Mouse (Mus musculus): Measurements from ENCODE around the gene Wfdc2. TPM values are rescaled to one million over a fixed set of nuclear protein-coding genes. Genes with fewer than 3 reads are reported as not detected.
"Not testable (repeated sequence)": the region's sequence is repeated elsewhere in the genome, so short reads cannot be mapped to it uniquely, and the experiment has no call there.

Gene Wfdc2
- polyA plus RNA-seq, 1 experiment from 2014 or later, result 22.9 TPM

DNA sequence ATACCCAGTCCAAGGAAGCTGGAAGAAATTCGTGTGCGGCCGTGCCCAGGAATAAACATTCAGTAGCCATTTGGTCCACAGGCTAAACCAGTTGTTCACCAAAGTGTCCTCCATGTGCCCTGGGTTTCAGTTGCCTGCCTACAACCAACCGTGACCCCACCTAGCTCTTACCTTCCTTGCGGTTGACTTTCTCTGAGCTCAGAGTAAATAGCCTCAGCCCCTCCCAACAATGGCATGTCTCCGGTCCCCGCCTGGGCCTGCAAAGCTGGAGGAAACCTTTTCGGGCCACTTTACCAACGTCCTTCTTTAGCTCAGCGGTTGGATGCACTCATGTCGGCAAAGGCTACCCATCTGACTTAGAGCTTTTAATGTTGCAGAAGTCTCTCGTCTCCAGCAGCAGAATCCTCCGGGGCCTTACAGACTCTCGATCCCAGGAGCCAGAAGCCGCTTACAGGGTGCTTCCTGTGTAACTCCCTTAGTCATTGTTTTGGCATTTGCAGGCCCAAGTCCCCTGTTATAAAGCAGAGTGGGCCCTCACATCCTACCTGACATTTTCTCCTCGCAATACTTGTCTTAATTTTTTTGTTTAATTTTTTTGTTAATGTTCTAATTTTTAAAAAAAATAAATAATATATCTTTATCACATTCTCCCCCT lies 3.1 kb upstream of the Wfdc2 start:
- ATAC-seq (ENCODE audit: low FRiP score), result no peak
- Histone ChIP-seq H3K9me3 (ENCODE audit: control insufficient read depth, low read length) (no peaks in the 10 kb centered on the region), H3K9ac (ENCODE audit: low read depth, low read length) (no peak overlapping the region), H3K27ac (ENCODE audit: low read depth, low read length) (no peak overlapping the region), H3K4me2 (replicated peaks; ENCODE audit: low read depth, low read length) (no peak overlapping the region), H3K36me3 (ENCODE audit: control insufficient read depth, insufficient read depth, low read length) (no peaks in the 10 kb centered on the region), H3K4me3 (ENCODE audit: low read depth, low read length) (no peak overlapping the region), H3K27me3 (ENCODE audit: control insufficient read depth, insufficient read depth, low read length) (peaks cover 5% of the 10 kb centered on the region; the same call in 1 of the 2 replicates), H3K4me1 (replicated peaks; ENCODE audit: control insufficient read depth, insufficient read depth, low read length) (peaks cover 7% of the 10 kb centered on the region)
- 53% methylated on average over 16 of the region's 16 CpGs for WGBS
- DNase-seq (ENCODE audit: low spot score), result no peak

DNA sequence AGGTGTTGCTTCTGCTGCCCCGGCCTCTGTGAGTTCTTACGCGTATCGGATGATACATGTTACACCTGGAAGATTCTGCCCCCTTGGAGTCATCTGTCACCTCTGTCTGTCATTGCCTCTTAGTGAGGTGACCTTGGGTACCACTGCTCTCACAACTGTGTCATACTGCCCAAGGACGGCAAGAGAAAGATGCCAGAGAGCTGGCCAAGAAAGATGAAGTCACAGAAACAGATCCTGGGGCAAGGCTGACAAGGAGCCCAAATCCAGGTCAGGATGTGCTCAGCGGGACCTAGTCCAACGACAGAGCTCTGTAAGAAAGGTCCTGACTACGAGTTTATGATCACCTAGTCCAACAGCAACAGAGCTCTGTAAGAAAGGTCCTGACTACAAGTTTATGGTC lies 2.1 kb upstream of the Wfdc2 start:
- no peak overlapping the region for H3K4me3 ChIP-seq (ENCODE audit: low read depth, low read length)
- ATAC-seq (ENCODE audit: low FRiP score), result no peak
- peaks cover 5% of the 10 kb centered on the region; the same call in 1 of the 2 replicates for H3K27me3 ChIP-seq (ENCODE audit: control insufficient read depth, insufficient read depth, low read length)
- H3K9me3 ChIP-seq (ENCODE audit: control insufficient read depth, low read length), result no peaks in the 10 kb centered on the region
- H3K4me2 ChIP-seq (replicated peaks; ENCODE audit: low read depth, low read length), result no peak overlapping the region
- no peak overlapping the region for H3K9ac ChIP-seq (ENCODE audit: low read depth, low read length)
- DNase-seq (ENCODE audit: low spot score), result no peak
- H3K27ac ChIP-seq (ENCODE audit: low read depth, low read length), result no peak overlapping the region
- 85% methylated on average over 8 of the region's 8 CpGs for WGBS
- H3K4me1 ChIP-seq (replicated peaks; ENCODE audit: control insufficient read depth, insufficient read depth, low read length), result peaks cover 7% of the 10 kb centered on the region
- H3K36me3 ChIP-seq (ENCODE audit: control insufficient read depth, insufficient read depth, low read length), result no peaks in the 10 kb centered on the region

DNA sequence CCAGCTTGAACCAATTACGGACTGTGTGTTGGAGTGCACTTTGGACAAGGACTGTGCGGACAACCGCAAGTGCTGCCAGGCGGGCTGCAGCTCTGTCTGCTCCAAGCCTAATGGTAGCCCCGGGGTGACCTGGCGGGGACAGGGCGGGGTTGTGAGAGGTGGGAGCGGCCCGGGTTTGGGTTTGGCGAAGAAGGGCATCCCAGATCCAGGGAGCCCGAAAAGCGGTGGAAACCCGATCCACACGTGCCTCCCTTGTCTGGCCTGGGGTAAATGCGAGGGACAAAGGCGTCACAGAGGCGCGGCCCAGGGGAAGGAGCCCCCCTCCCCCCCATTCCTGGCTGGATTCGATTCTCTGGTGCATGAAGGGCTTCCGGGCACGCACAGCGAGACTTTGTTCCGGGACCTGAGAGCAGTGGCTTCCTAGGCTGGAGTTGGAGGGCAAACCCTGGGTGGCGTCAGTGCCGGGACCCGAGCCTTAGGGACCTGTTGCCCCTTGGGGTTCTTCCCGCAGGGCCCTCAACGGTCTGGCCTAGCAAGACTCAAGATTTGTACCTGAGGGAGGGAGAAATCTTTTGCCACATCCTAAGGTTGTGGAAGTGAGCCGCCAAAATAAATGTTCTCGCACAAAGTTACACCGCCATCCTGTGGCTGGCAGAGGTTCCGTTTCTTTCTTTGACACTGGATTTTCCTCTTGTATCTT lies 1.3 kb downstream of the Wfdc2 start:
- DNase-seq (ENCODE audit: low spot score) (peak; percentile 72), ATAC-seq (ENCODE audit: low FRiP score) (peak; percentile 73)
- peak overlapping the region; percentile 88 for H3K4me2 ChIP-seq (replicated peaks; ENCODE audit: low read depth, low read length)
- H3K4me1 ChIP-seq (replicated peaks; ENCODE audit: control insufficient read depth, insufficient read depth, low read length), result peaks cover 7% of the 10 kb centered on the region
- H3K9ac ChIP-seq (ENCODE audit: low read depth, low read length), result peak overlapping the region; percentile 66
- H3K4me3 ChIP-seq (ENCODE audit: low read depth, low read length), result peak overlapping the region; percentile 41
- H3K27me3 ChIP-seq (ENCODE audit: control insufficient read depth, insufficient read depth, low read length), result peaks cover 5% of the 10 kb centered on the region; the same call in 1 of the 2 replicates
- H3K9me3 ChIP-seq (ENCODE audit: control insufficient read depth, low read length), result no peaks in the 10 kb centered on the region
- H3K36me3 ChIP-seq (ENCODE audit: control insufficient read depth, insufficient read depth, low read length), result no peaks in the 10 kb centered on the region
- under 1% methylated on average over 30 of the region's 32 CpGs for WGBS
- no peak overlapping the region for H3K27ac ChIP-seq (ENCODE audit: low read depth, low read length)

DNA sequence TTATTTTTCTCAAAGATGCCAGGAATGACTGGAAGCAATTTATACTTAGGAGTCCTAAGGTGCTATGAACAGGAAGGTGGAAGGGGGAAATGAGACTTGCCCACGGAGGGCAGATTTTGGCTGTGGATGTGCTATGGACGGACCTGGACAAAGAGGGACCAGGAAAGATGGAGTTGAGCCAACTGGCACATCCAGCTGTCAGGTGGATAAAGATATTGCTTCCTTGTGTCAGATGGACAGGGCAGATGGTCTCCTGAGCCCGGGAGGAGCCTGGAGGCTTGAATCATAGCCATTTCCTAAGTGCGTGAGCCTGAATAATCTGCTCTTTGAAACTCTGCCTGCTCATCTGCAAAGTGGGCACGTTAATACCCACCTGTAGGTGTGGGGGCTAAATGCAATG lies 2.1 kb downstream of the Wfdc2 start:
- H3K4me3 ChIP-seq (ENCODE audit: low read depth, low read length), result no peak overlapping the region
- H3K4me2 ChIP-seq (replicated peaks; ENCODE audit: low read depth, low read length), result no peak overlapping the region; the same call in 1 of the 2 replicates
- WGBS, result 79% methylated on average over 5 of the region's 5 CpGs
- H3K4me1 ChIP-seq (replicated peaks; ENCODE audit: control insufficient read depth, insufficient read depth, low read length), result peaks cover 7% of the 10 kb centered on the region
- no peaks in the 10 kb centered on the region for H3K9me3 ChIP-seq (ENCODE audit: control insufficient read depth, low read length)
- ATAC-seq (ENCODE audit: low FRiP score) (no peak), DNase-seq (ENCODE audit: low spot score) (no peak)
- no peak overlapping the region for H3K9ac ChIP-seq (ENCODE audit: low read depth, low read length)
- H3K36me3 ChIP-seq (ENCODE audit: control insufficient read depth, insufficient read depth, low read length), result no peaks in the 10 kb centered on the region
- no peak overlapping the region for H3K27ac ChIP-seq (ENCODE audit: low read depth, low read length)
- H3K27me3 ChIP-seq (ENCODE audit: control insufficient read depth, insufficient read depth, low read length), result peaks cover 5% of the 10 kb centered on the region; the same call in 1 of the 2 replicates

DNA sequence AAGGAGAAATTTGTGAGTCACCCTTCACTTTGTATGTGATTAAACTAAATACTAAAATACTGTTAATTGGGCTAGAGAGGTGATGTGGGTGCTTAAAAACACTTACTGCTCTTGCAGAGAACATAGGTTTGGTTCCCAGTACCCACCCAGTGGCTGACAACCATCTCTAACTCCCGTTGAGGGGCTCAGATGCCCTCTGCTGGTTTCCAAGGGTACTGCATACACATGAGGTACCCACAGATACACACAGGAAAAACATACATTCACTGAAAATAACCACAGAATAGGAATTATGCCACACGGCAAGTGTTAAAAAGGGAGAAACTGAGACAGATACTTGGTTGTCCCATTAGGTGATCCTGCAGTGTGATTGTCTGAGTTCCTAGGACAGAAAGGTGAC lies 4.8 kb downstream of the Wfdc2 start:
- H3K27ac ChIP-seq (ENCODE audit: low read depth, low read length), result no peak overlapping the region
- H3K36me3 ChIP-seq (ENCODE audit: control insufficient read depth, insufficient read depth, low read length), result no peaks in the 10 kb centered on the region
- no peak overlapping the region for H3K4me2 ChIP-seq (replicated peaks; ENCODE audit: low read depth, low read length)
- no peak overlapping the region for H3K4me3 ChIP-seq (ENCODE audit: low read depth, low read length)
- H3K9ac ChIP-seq (ENCODE audit: low read depth, low read length), result no peak overlapping the region
- H3K27me3 ChIP-seq (ENCODE audit: control insufficient read depth, insufficient read depth, low read length), result peaks cover 5% of the 10 kb centered on the region; the same call in 1 of the 2 replicates
- no peaks in the 10 kb centered on the region for H3K9me3 ChIP-seq (ENCODE audit: control insufficient read depth, low read length)
- DNase-seq (ENCODE audit: low spot score), result no peak
- peaks cover 7% of the 10 kb centered on the region for H3K4me1 ChIP-seq (replicated peaks; ENCODE audit: control insufficient read depth, insufficient read depth, low read length)
- ATAC-seq (ENCODE audit: low FRiP score), result no peak
- WGBS, result 94% methylated on average over 2 of the region's 2 CpGs

DNA sequence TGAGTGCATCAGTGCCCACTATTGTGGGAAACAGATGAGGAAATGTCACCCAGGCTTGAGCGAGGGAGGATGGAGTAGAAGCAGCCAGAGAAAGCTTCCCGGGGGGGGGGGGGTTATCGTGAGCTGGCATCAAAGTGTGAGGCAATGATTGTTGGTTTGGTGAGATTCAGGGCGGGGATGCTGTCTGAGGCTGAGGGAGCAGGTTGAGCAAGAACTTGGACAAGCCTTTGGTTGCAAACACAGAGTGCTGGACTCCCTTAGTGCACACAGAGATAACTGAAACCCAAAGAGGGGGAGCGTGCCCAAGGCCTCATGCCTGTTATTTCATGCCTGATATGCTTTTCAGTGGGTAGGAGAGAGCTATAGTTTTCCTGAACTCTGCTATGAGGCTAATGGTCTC lies 5.2 kb downstream of the Wfdc2 start:
- ATAC-seq (ENCODE audit: low FRiP score) (no peak), DNase-seq (ENCODE audit: low spot score) (no peak)
- no peak overlapping the region for H3K9ac ChIP-seq (ENCODE audit: low read depth, low read length)
- no peak overlapping the region for H3K27ac ChIP-seq (ENCODE audit: low read depth, low read length)
- no peaks in the 10 kb centered on the region for H3K9me3 ChIP-seq (ENCODE audit: control insufficient read depth, low read length)
- peaks cover 1% of the 10 kb centered on the region; the same call in 1 of the 2 replicates for H3K27me3 ChIP-seq (ENCODE audit: control insufficient read depth, insufficient read depth, low read length)
- 93% methylated on average over 5 of the region's 5 CpGs for WGBS
- no peak overlapping the region for H3K4me2 ChIP-seq (replicated peaks; ENCODE audit: low read depth, low read length)
- H3K4me1 ChIP-seq (replicated peaks; ENCODE audit: control insufficient read depth, insufficient read depth, low read length), result peaks cover 7% of the 10 kb centered on the region
- H3K36me3 ChIP-seq (ENCODE audit: control insufficient read depth, insufficient read depth, low read length), result no peaks in the 10 kb centered on the region
- no peak overlapping the region for H3K4me3 ChIP-seq (ENCODE audit: low read depth, low read length)

DNA sequence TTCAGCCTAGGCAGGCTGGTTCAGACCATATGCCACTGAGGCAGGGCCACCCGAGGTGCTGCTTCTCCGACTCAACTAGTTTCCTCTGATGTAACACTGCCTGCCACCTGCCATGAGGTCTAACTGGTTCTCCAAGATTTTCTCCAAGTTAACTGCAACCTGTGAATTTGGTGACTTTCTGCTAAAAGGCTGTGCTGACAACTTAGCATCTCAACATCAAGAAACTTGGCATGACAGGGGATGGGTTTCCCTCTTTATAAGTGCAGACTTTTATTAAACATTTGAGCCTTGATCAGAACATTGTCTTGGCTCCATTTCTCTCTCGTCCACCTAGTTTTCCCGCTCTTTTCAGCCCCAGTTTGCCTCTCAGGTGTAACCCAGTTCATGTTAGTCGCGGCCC lies 11.1 kb downstream of the Wfdc2 start, which contains the start of gene Spint3:
Spint3 (minus strand) TSS at position 101 of the 400 bp plus-strand sequence.
- 81% methylated on average over 6 of the region's 6 CpGs for WGBS
- H3K4me3 ChIP-seq (ENCODE audit: low read depth, low read length); H3K36me3 ChIP-seq (ENCODE audit: control insufficient read depth, insufficient read depth, low read length); ATAC-seq (ENCODE audit: low FRiP score); H3K9me3 ChIP-seq (ENCODE audit: control insufficient read depth, low read length); H3K27me3 ChIP-seq (ENCODE audit: control insufficient read depth, insufficient read depth, low read length); H3K27ac ChIP-seq (ENCODE audit: low read depth, low read length); H3K4me2 ChIP-seq (replicated peaks; ENCODE audit: low read depth, low read length); DNase-seq (ENCODE audit: low spot score); H3K9ac ChIP-seq (ENCODE audit: low read depth, low read length); H3K4me1 ChIP-seq (replicated peaks; ENCODE audit: control insufficient read depth, insufficient read depth, low read length): not testable (repeated sequence)

DNA sequence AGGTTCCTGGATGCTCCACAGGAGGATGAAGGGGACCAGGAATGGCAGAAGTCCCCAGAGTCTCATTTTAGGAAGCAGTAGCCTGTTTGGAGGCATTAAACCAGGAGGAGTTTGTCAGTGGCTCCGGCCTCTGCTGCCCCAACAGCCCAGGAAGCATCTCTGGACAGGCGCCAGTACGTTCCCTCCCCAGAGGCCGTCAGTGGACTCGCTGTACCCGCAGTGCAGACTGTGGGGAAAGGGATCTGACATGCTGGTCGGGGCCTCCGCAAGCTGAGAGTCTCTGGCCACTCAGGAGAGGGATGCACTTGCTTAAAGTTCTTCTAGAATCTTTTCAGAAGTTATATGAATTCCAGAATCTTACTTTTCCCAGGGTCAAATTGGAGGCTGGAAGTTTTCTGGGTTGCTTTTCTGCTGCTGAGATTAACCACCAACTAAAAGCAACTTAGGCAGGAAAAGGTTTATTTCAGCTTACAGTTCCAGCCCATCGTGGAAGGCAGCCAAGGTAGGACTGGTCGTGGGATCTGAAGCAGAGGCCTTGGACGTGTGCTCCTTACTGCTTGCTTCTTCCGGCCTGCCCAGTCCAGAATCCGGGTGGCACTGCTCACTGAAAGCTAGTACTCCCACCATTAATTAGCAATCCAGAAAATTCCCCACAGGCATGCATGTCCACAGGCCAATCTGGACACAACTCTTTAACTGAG lies 23.0 kb downstream of the Wfdc2 start, which contains the start of gene Wfdc6a:
Wfdc6a (minus strand) TSS at position 423 of the 701 bp plus-strand sequence.
- H3K9me3 ChIP-seq (ENCODE audit: control insufficient read depth, low read length); H3K9ac ChIP-seq (ENCODE audit: low read depth, low read length); H3K27ac ChIP-seq (ENCODE audit: low read depth, low read length); H3K4me2 ChIP-seq (replicated peaks; ENCODE audit: low read depth, low read length); DNase-seq (ENCODE audit: low spot score); H3K4me3 ChIP-seq (ENCODE audit: low read depth, low read length); H3K4me1 ChIP-seq (replicated peaks; ENCODE audit: control insufficient read depth, insufficient read depth, low read length); ATAC-seq (ENCODE audit: low FRiP score); H3K36me3 ChIP-seq (ENCODE audit: control insufficient read depth, insufficient read depth, low read length); H3K27me3 ChIP-seq (ENCODE audit: control insufficient read depth, insufficient read depth, low read length): not testable (repeated sequence)
- WGBS, result 76% methylated on average over 13 of the region's 13 CpGs

All from hindbrain, embryonic 11.5 days (tissue).